Mouse (Mus musculus) B cell, adult 2 months (primary cell): Measurements from ENCODE around the gene Tmem37.

Experiments used
- DNase-seq, 2 experiments: peaks; one replicate each; pipeline ENCODE4 v3.0.0; 2022

Tmem37 gene

GRCm38 (mm10) chr1:120090880-120091570 lies 17.2 kb upstream of the Tmem37 start:
- no peak for DNase-seq

- DNase-seq, result no peak
Observed at GRCm38 (mm10) chr1:120089180-120089579, 15.3 kb upstream of the Tmem37 start.

GRCm38 (mm10) chr1:120086644-120087043 lies 12.8 kb upstream of the Tmem37 start:
- DNase-seq, result no peak

- no peak for DNase-seq
Observed at GRCm38 (mm10) chr1:120085696-120086095, 11.8 kb upstream of the Tmem37 start.

GRCm38 (mm10) chr1:120083921-120084517 lies 10.1 kb upstream of the Tmem37 start:
- DNase-seq, result no peak

- no peak for DNase-seq
Observed at GRCm38 (mm10) chr1:120082957-120083585, 9.2 kb upstream of the Tmem37 start.

GRCm38 (mm10) chr1:120080632-120081031 lies 6.8 kb upstream of the Tmem37 start:
- no peak for DNase-seq

- no peak for DNase-seq
Observed at GRCm38 (mm10) chr1:120077746-120078410, 4.0 kb upstream of the Tmem37 start.

- no peak for DNase-seq
Observed at GRCm38 (mm10) chr1:120075507-120075906, 1.6 kb upstream of the Tmem37 start.

- no peak for DNase-seq
Observed at GRCm38 (mm10) chr1:120074931-120075330, 1.1 kb upstream of the Tmem37 start.

- no peak for DNase-seq
Observed at GRCm38 (mm10) chr1:120074307-120074702, 431 bp upstream of the Tmem37 start.

GRCm38 (mm10) chr1:120072900-120073299 lies 974 bp downstream of the Tmem37 start:
- no peak for DNase-seq

GRCm38 (mm10) chr1:120071133-120071532 lies 2.7 kb downstream of the Tmem37 start:
- no peak for DNase-seq

GRCm38 (mm10) chr1:120070168-120070567 lies 3.7 kb downstream of the Tmem37 start:
- no peak for DNase-seq

GRCm38 (mm10) chr1:120069120-120069519 lies 4.8 kb downstream of the Tmem37 start:
- no peak for DNase-seq

- DNase-seq, result no peak
Observed at GRCm38 (mm10) chr1:120066625-120067024, 7.2 kb downstream of the Tmem37 start.

- DNase-seq, result no peak
Observed at GRCm38 (mm10) chr1:120066159-120066558, 7.7 kb downstream of the Tmem37 start.

GRCm38 (mm10) chr1:120064036-120064682 lies 9.7 kb downstream of the Tmem37 start:
- DNase-seq, result no peak

GRCm38 (mm10) chr1:120062231-120062630 lies 11.6 kb downstream of the Tmem37 start:
- no peak for DNase-seq

- no peak for DNase-seq
Observed at GRCm38 (mm10) chr1:120060687-120061086, 13.2 kb downstream of the Tmem37 start.

- no peak for DNase-seq
Observed at GRCm38 (mm10) chr1:120057674-120058430, 16.0 kb downstream of the Tmem37 start.

GRCm38 (mm10) chr1:120057044-120057443 lies 16.8 kb downstream of the Tmem37 start:
- no peak for DNase-seq
